Mouse (Mus musculus) ES-Bruce4 (cell line): ENCODE results near the gene Sp3.

Source experiments
- CTCF ChIP-seq: IDR thresholded peaks from one replicate; pipeline ENCODE4 v1.8.1; 2011; ENCODE audit warnings: low read depth, low read length
- EP300 ChIP-seq: IDR thresholded peaks from 2 replicates; pipeline ENCODE4 v1.6.1; 2011; ENCODE audit warnings: low read depth, low read length; ENCODE audit not compliant: insufficient read depth
- POLR2A ChIP-seq: IDR thresholded peaks from one replicate; pipeline ENCODE4 v1.8.1; 2011; ENCODE audit warnings: low read length; ENCODE audit not compliant: insufficient read depth

GRCm38 (mm10) chr2:73002451-73002850, 22.2 kb upstream of the Sp3 start:
- TF ChIP-seq CTCF (no peak), EP300 (no peak), POLR2A (no peak)
